11 mouse cellular contexts compared by ENCODE assay signal in the genomic region with DNA sequence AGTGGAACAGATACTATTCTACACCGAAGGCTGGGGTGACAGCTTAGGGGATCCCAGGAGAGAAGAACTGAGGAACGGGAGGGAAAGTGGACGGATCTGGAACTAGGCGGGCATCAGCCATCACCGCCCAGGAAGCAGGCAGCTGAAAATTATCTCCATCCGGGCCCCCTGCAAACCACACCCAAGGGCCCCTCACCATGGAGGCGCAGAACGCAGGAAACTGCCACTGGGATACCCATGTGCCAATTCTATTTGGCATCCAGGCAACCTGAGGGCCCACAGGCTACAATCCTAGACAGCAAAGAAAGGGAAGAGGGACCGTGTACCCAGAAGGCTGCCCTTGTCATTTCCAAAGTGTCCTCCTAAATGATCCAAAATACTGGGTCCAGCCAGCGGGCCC. TPM values are rescaled to one million over a fixed set of nuclear protein-coding genes. Genes with fewer than 3 reads are reported as not detected.
DNase-seq lines count a peak whose midpoint lies in the region; ATAC-seq and TF ChIP-seq lines count a peak whose summit lies in the region.
"Had no signal": no experiment of that assay in that cellular context is flagged by ENCODE, and none has a peak within 500 bp of the region (broad histone marks: within the 10 kb centered on the region; RNA-seq: fewer than 3 reads in every experiment).

No protein-coding gene starts in this region.

- no peak for TF ChIP-seq POLR2A in cerebellum, adult 2 months (IDR thresholded peaks at IDR 0.05; ENCODE audit: borderline replicate concordance, insufficient read depth, low read length)

- no peak for DNase-seq in cerebellum, adult 2 months
- no peak for DNase-seq in cerebellum, postnatal 36 days
- DNase-seq in lung, postnatal 0 days (ENCODE audit: low spot score): no peak
- DNase-seq in lung, adult 18-20 months: no peak
- DNase-seq in limb, embryonic 10.5 days (ENCODE audit: low spot score): no peak
- no peak for DNase-seq in kidney, postnatal 10 days
- DNase-seq in adrenal gland, adult 2 months: no peak

- H3K27ac ChIP-seq in cerebellum, adult 2 months (ENCODE audit: insufficient read depth, low read length): peak overlapping the region; percentile 2; the same call in 1 of the 2 replicates
- H3K27ac ChIP-seq in lung, postnatal 0 days (ENCODE audit: low read length): no peak overlapping the region
- H3K27ac ChIP-seq in limb, embryonic 10.5 days: peak overlapping the region; percentile 86
- no peak overlapping the region for H3K27ac ChIP-seq in neural tube, embryonic 12.5 days

- H3K4me2 ChIP-seq in lung, postnatal 0 days (replicated peaks; ENCODE audit: low read depth, low read length): peak overlapping the region; percentile 31
- peak overlapping the region; percentile 53 for H3K4me2 ChIP-seq in neural tube, embryonic 12.5 days (replicated peaks)

- ATAC-seq in lung, postnatal 0 days: no peak
- no peak for ATAC-seq in neural tube, embryonic 12.5 days (ENCODE audit: low FRiP score, low read depth)
- ATAC-seq: activated CD4-positive, CD25-positive, alpha-beta regulatory T cell, adult 4 months had no signal

- TF ChIP-seq EP300 in lung, postnatal 0 days (IDR thresholded peaks at IDR 0.05): no peak

- no peak overlapping the region for H3K9ac ChIP-seq in lung, postnatal 0 days (replicated peaks; ENCODE audit: low read depth)
- 0 out of 2 replicates have a peak overlapping the region, but pooled peaks have one; percentile 22 for H3K9ac ChIP-seq in neural tube, embryonic 12.5 days

- no peaks in the 10 kb centered on the region for H3K9me3 ChIP-seq in lung, postnatal 0 days (ENCODE audit: low read length)
- no peaks in the 10 kb centered on the region for H3K9me3 ChIP-seq in limb, embryonic 10.5 days (replicated peaks)
- no peaks in the 10 kb centered on the region for H3K9me3 ChIP-seq in neural tube, embryonic 12.5 days

- peaks cover 9% of the 10 kb centered on the region for H3K4me1 ChIP-seq in cerebellum, adult 2 months (ENCODE audit: control insufficient read depth, insufficient read depth, low read length)
- peaks cover 11% of the 10 kb centered on the region; the same call in 1 of the 2 replicates for H3K4me1 ChIP-seq in lung, postnatal 0 days (ENCODE audit: insufficient read depth, low read depth, low read length)
- peaks cover 71% of the 10 kb centered on the region for H3K4me1 ChIP-seq in limb, embryonic 10.5 days
- peaks cover 54% of the 10 kb centered on the region for H3K4me1 ChIP-seq in neural tube, embryonic 12.5 days

- no peak for TF ChIP-seq CTCF in cerebellum, adult 2 months (IDR thresholded peaks at IDR 0.05; ENCODE audit: borderline replicate concordance, insufficient read depth, low read depth, low read length)
- TF ChIP-seq CTCF in lung, postnatal 0 days (IDR thresholded peaks at IDR 0.05): no peak

- no peaks in the 10 kb centered on the region for H3K27me3 ChIP-seq in cerebellum, adult 2 months (ENCODE audit: control insufficient read depth, insufficient read depth, low read length)
- H3K27me3 ChIP-seq in lung, postnatal 0 days (replicated peaks; ENCODE audit: insufficient read depth, low read length): no peaks in the 10 kb centered on the region
- H3K27me3 ChIP-seq in limb, embryonic 10.5 days (ENCODE audit: low read depth, poor library complexity, severe bottlenecking): no peaks in the 10 kb centered on the region
- no peaks in the 10 kb centered on the region for H3K27me3 ChIP-seq in neural tube, embryonic 12.5 days (replicated peaks)

- no peak overlapping the region for H3K4me3 ChIP-seq in cerebellum, adult 2 months (replicated peaks; ENCODE audit: insufficient read depth, low read depth, low read length)
- H3K4me3 ChIP-seq in lung, postnatal 0 days (ENCODE audit: low read depth, low read length): no peak overlapping the region
- H3K4me3 ChIP-seq in limb, embryonic 10.5 days: peak overlapping the region; percentile 44
- no peak overlapping the region for H3K4me3 ChIP-seq in neural tube, embryonic 12.5 days
- H3K4me3 ChIP-seq: myocyte had no signal

- no peaks in the 10 kb centered on the region for H3K36me3 ChIP-seq in lung, postnatal 0 days (ENCODE audit: insufficient read depth, low read length)
- H3K36me3 ChIP-seq in limb, embryonic 10.5 days: peaks cover 30% of the 10 kb centered on the region
- H3K36me3 ChIP-seq in neural tube, embryonic 12.5 days: peaks cover 11% of the 10 kb centered on the region

- 77% methylated on average over 10 of the region's 10 CpGs for WGBS in cerebellum, adult 2 months
- 85% methylated on average over 10 of the region's 10 CpGs for WGBS in lung, postnatal 0 days
- 93% methylated on average over 10 of the region's 10 CpGs for WGBS in limb, embryonic 10.5 days
- 88% methylated on average over 10 of the region's 10 CpGs for WGBS in neural tube, embryonic 12.5 days

RNA-seq across cellular contexts. Expression of a gene that starts 6.7 kb away (rescaled TPM):
- 9.5 and 10.6 TPM in 2 replicates for polyA plus RNA-seq in cerebellum, adult 2 months (2012; rRNA removed)
- polyA plus RNA-seq in lung, postnatal 0 days (2015; fragmentation: Nextera tagmentation; extraction: Ambion mirVana): 7.1 and 7.2 TPM in 2 replicates
- polyA plus RNA-seq in limb, embryonic 10.5 days (2016; fragmentation: Nextera tagmentation; extraction: Ambion mirVana): 8.7 and 11.3 TPM in 2 replicates
- 7.3 and 7.5 TPM in 2 replicates for polyA plus RNA-seq in neural tube, embryonic 12.5 days (2016; fragmentation: Nextera tagmentation; extraction: Ambion mirVana)
- total RNA-seq in adrenal gland, adult 2 months (2021): 10 to 100 TPM in 1 of 2 experiments, 1 to 10 TPM in 1; 9.6 to 10.6 TPM
- polyA plus RNA-seq in adrenal gland, adult 2 months (2012; rRNA removed): 39.5 and 48.0 TPM in 2 replicates

RNA-seq across cellular contexts. Expression of a gene that starts 9.1 kb away (rescaled TPM):
- 44.4 and 47.5 TPM in 2 replicates for polyA plus RNA-seq in cerebellum, adult 2 months (2012; rRNA removed)
- 12.9 TPM in 2 replicates for polyA plus RNA-seq in lung, postnatal 0 days (2015; fragmentation: Nextera tagmentation; extraction: Ambion mirVana)
- polyA plus RNA-seq in limb, embryonic 10.5 days (2016; fragmentation: Nextera tagmentation; extraction: Ambion mirVana): 40.8 and 42.6 TPM in 2 replicates
- polyA plus RNA-seq in neural tube, embryonic 12.5 days (2016; fragmentation: Nextera tagmentation; extraction: Ambion mirVana): 35.6 and 35.9 TPM in 2 replicates
- total RNA-seq in adrenal gland, adult 2 months (2021): 10 to 100 TPM; 37.1 to 41.8 TPM
- polyA plus RNA-seq in adrenal gland, adult 2 months (2012; rRNA removed): 88.8 and 105 TPM in 2 replicates

RNA-seq across cellular contexts. Expression of a gene that starts 19.7 kb away (rescaled TPM):
- polyA plus RNA-seq in cerebellum, adult 2 months (2012; rRNA removed): 230 and 232 TPM in 2 replicates
- 105 and 106 TPM in 2 replicates for polyA plus RNA-seq in lung, postnatal 0 days (2015; fragmentation: Nextera tagmentation; extraction: Ambion mirVana)
- 104 and 108 TPM in 2 replicates for polyA plus RNA-seq in limb, embryonic 10.5 days (2016; fragmentation: Nextera tagmentation; extraction: Ambion mirVana)
- 126 and 127 TPM in 2 replicates for polyA plus RNA-seq in neural tube, embryonic 12.5 days (2016; fragmentation: Nextera tagmentation; extraction: Ambion mirVana)
- 100 to 1,000 TPM in 1 of 2 experiments, 10 to 100 TPM in 1; 86.5 to 104 TPM for total RNA-seq in adrenal gland, adult 2 months (2021)
- polyA plus RNA-seq in adrenal gland, adult 2 months (2012; rRNA removed): 613 and 625 TPM in 2 replicates

RNA-seq across cellular contexts. Expression of a gene that starts 31.5 kb away (rescaled TPM):
- 0.30 and 0.52 TPM in 2 replicates for polyA plus RNA-seq in cerebellum, adult 2 months (2012; rRNA removed)
- 0.04 and 0.10 TPM in 2 replicates for polyA plus RNA-seq in lung, postnatal 0 days (2015; fragmentation: Nextera tagmentation; extraction: Ambion mirVana)
- 0.26 and 0.53 TPM in 2 replicates for polyA plus RNA-seq in limb, embryonic 10.5 days (2016; fragmentation: Nextera tagmentation; extraction: Ambion mirVana)
- 1.0 TPM in 2 replicates for polyA plus RNA-seq in neural tube, embryonic 12.5 days (2016; fragmentation: Nextera tagmentation; extraction: Ambion mirVana)
- total RNA-seq in adrenal gland, adult 2 months (2021): 1 to 10 TPM in 1 of 2 experiments, under 1 TPM in 1; 0.52 to 1.1 TPM
- 0.16 and 0.21 TPM in 2 replicates for polyA plus RNA-seq in adrenal gland, adult 2 months (2012; rRNA removed)
- total RNA-seq: common myeloid progenitor, adult 5-6 weeks had no signal
- polyA plus RNA-seq: activated CD4-positive, CD25-positive, alpha-beta regulatory T cell, adult 4 months had no signal

RNA-seq across cellular contexts. Expression of a gene that starts 32.3 kb away (rescaled TPM):
- 57.9 and 62.0 TPM in 2 replicates for polyA plus RNA-seq in cerebellum, adult 2 months (2012; rRNA removed)
- 56.9 and 59.3 TPM in 2 replicates for polyA plus RNA-seq in lung, postnatal 0 days (2015; fragmentation: Nextera tagmentation; extraction: Ambion mirVana)
- polyA plus RNA-seq in limb, embryonic 10.5 days (2016; fragmentation: Nextera tagmentation; extraction: Ambion mirVana): 87.8 and 92.2 TPM in 2 replicates
- 60.8 and 63.9 TPM in 2 replicates for polyA plus RNA-seq in neural tube, embryonic 12.5 days (2016; fragmentation: Nextera tagmentation; extraction: Ambion mirVana)
- 10 to 100 TPM; 55.9 to 68.7 TPM for total RNA-seq in adrenal gland, adult 2 months (2021)
- 161 and 190 TPM in 2 replicates for polyA plus RNA-seq in adrenal gland, adult 2 months (2012; rRNA removed)

Comparison
In these comparisons a context has a peak if more than half of its experiments do, and no peak if none do; other contexts are left out.
1. H3K27ac ChIP-seq: peak in cerebellum, adult 2 months (single experiment) and limb, embryonic 10.5 days (single experiment); none in lung, postnatal 0 days (single experiment) and neural tube, embryonic 12.5 days (single experiment).